Mouse (Mus musculus) myocyte (in vitro differentiated cells): ENCODE measurements at regions not wholly inside any gene's neighbourhood (a gene's known extent, or its start where the extent isn't known, plus 50 kb on each side); places are given as distances from the start of the nearest gene placed in this dataset.

Source experiments
- H3K27me3 ChIP-seq: one replicate; pipeline ENCODE4 v1.6.1; 2011; ENCODE audit not compliant: control insufficient read depth, insufficient read depth, insufficient read length
- H3K36me3 ChIP-seq: one replicate; pipeline ENCODE4 v1.6.1; 2011; ENCODE audit not compliant: control insufficient read depth, insufficient read depth
- H3K4me2 ChIP-seq: one replicate; pipeline ENCODE4 v1.6.1; 2011; ENCODE audit warnings: low read depth, control low read depth
- H3K4me3 ChIP-seq: one replicate; pipeline ENCODE4 v1.5.1; 2011; ENCODE audit warnings: mild to moderate bottlenecking, control low read depth, moderate library complexity
- H3K79me2 ChIP-seq: one replicate; pipeline ENCODE4 v1.6.1; 2011; ENCODE audit not compliant: control insufficient read depth, insufficient read depth
- H3ac ChIP-seq: one replicate; pipeline ENCODE4 v1.6.1; 2011; ENCODE audit not compliant: control insufficient read depth, insufficient read length
- TCF3 ChIP-seq: IDR thresholded peaks from one replicate; pipeline ENCODE4 v1.6.1; 2011; ENCODE audit warnings: low read depth, control low read depth; ENCODE audit not compliant: insufficient read length

- TF ChIP-seq TCF3: no peak
- no peaks in the 10 kb centered on the region for H3K36me3 ChIP-seq
Measured at GRCm38 (mm10) chr13:115159386-115159785, 57.6 kb upstream of the Itga1 start.

More at GRCm38 (mm10) chr13:115159386-115159785, 57.6 kb upstream of the Itga1 start:
- H3K4me2 ChIP-seq: no peak overlapping the region
- H3K4me3 ChIP-seq: no peak overlapping the region
- no peaks in the 10 kb centered on the region for H3K27me3 ChIP-seq
- H3ac ChIP-seq: no peak overlapping the region
- no peaks in the 10 kb centered on the region for H3K79me2 ChIP-seq
